Mouse (Mus musculus) frontal cortex, adult (tissue): ENCODE results near the gene Tfap2e.

ENCODE experiments used
- ATAC-seq: cut with Nextera tagmentation; 2 replicates; pipeline ENCODE4 v1.9.2; 2017; ENCODE audit warnings: mild to moderate bottlenecking, moderate library complexity, mixed read lengths; ENCODE audit not compliant: low TSS enrichment

Gene Tfap2e

DNA sequence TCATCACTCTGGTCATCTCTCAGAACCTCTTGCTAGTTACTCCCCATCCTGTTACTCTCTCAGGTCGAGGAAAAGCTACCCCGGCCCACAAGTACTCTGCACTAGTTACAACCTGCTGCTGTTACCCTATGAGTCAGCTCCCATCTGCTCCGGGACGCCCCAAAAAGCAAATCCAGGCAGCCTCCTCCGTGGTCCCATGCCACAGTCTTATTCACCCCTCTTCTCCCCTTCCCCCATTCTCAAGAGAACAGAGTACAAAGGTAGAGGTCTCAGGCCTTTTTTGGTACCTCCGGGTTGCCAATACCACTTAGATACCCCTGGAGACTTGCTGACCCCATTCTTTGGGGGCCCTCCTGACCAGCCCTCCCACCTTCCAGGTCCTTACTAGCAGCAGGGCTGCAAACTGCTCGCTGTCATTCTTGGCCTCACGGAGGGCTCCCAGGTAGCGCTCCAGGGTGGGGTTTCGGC is 15.6 kb upstream of the Tfap2e start:
- ATAC-seq, result no peak

DNA sequence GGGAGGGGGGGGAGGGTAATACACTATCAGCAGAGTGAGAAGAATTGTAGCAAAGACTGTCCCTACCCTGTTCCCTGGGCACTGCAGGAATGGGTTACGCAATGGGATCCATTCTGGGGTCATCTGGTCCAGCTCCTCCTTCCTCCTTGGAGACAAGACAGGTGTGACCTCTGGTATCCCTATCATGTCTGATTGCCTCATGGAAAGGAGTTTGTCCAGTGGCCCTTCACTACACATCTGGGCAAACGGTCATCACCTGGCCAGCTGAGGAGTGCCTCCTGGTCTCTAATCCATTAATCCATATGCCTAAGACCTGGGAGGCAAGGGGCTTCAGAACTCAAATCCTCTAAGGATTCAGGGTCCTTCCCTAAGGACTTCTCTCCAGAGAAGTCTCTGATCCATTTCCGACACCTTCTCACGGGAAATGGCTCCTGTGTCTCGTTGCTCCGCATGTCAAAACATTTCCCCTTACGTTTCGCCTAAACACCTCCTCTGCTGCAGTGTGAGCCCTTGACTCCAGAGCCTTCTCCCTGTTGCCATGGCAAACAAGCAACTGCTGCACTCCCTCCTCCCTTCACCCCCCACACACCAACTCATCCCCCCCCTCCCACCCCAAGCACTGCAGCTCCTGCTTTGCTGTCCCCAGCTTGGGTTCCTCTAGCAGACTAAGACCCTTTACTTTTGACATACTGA is 15.0 kb upstream of the Tfap2e start:
- ATAC-seq, result no peak

- no peak for ATAC-seq
Measured at GRCm38 (mm10) chr4:126750046-126750683, 14.1 kb upstream of the Tfap2e start.

DNA sequence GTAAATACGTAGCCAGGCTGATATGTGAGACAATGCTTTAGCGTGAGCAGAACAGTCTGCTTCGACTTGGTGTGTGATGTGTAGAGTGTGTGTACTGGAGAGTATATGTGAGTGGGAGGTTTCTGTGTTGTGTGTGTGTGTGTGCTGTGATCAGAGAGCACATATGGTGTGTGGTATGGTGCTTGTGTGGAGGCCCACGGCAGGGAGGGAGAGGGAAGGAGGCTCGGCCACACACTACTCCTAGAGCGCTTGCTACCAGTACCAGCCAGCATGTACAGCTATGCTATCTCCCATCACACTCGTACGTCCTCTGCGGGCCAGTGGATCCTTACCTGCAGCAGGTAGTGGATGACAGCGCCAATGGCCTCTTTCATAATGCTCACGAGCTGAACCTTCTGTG is 13.5 kb upstream of the Tfap2e start:
- peak; percentile 28; the same call in 1 of the 2 replicates for ATAC-seq

GRCm38 (mm10) chr4:126748381-126748780 is 12.3 kb upstream of the Tfap2e start:
- no peak for ATAC-seq

- ATAC-seq, result no peak
Measured at GRCm38 (mm10) chr4:126746194-126746840, 10.3 kb upstream of the Tfap2e start.

DNA sequence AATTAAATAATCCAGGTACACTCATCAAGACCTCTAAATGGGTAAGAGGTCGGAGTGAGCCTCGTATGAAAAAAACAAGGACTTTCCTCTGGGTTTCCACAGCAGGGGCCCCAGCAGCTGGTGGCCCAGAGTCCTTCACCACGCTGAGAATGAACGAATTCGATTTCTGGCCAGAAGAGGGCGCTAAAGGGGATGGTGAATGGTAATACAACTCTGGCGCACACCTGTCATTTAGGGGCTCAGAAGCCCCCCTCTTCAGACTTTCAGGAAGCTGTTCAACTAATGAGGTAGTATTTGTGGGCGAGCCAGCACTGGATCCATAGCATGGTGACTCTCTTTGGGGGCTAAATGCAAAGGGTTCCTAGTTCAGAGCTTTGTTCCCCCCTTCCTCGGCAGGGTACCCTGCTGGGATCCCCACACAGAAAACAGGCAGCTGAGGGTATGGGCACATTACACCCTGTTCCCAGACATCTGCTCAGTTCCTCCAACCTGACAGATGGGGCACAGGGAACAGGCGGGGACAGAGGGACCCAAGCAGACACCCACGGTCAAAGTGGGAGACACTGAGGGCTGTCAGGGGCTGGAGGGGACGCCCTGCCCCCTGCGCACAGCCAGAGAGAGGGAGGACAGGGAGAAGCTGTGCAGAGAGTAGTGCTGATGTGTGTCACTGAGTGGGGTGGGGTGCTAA is 9.6 kb upstream of the Tfap2e start:
- no peak for ATAC-seq

DNA sequence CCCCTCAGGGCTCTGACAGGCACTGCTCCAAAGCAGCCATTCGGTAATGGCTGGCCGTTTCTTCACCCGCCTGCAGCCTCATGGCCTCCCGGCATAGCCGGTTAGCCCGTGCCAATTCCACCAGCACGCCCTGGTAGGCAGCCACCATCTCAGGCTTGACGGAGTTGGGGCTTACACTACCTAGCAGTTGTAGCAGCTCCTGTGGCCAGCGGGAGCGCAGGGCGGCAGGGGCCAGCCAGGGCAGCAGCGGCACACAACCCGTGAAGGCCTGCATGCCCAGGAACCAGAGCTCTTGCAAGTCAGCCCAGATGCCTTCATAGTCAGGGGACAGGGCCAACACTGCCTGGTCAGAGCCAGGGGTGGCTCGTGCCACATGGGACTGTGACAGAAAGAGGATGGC is 8.8 kb upstream of the Tfap2e start:
- ATAC-seq, result no peak

DNA sequence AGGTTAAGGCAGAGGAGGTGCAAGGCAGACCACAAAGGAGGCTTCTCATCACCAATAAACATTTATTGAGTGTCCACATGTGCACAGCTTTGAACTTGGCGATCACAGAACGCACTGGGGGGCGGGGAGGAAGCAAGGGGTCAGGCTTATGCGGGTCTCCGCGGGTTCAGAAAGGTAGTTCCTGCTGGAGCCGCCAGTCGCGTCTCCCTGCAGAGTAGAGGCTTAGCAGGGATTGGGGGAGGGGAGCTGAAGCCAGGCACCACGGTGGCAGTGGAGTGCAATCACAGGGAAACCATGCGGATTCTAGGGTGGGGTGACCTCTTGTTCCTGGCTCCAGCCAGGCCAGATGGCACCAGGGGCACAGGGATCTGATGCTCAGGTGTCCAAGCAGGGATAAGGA is 7.7 kb upstream of the Tfap2e start:
- no peak for ATAC-seq

DNA sequence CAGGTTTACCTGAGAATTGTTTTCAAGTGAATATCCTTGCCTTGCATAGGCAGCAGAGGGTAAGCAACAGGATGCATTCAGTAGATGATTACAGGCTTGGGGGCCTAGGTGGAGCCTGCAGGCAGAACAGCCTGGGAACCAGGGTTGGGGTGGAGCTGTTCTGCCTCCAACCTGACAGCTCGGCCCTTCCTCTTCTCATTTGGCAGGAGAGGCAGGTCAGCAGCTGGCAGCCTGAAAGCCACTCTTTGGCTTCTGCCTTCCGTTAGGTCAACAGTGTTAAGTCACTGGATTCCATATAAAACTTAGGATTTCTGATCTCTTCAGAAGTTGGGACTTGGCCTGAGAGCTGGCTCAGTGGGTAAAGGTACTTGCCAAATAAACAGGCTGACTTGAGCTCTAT is 6.9 kb upstream of the Tfap2e start:
- no peak for ATAC-seq

DNA sequence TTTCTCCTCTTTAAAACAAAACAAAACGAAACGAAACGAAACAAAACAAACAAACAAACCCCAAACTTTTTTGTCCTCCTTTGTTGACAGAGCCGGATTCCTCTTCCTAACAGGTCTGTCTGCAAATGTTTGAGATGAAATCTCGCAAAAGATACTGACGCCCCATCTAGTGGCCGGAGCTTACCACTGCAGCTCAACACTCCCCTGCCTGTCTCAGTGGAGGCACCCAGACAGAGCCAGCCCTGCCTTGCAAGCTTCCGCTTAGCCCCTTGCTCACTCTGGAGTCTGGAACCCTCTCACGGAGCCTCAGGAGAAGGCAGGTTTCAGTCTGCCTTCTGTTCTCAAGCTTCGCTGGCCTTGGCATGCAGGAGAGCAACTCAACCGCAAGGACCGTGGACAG is 5.4 kb upstream of the Tfap2e start:
- ATAC-seq, result peak; percentile 75

GRCm38 (mm10) chr4:126739966-126740676 is 4.1 kb upstream of the Tfap2e start:
- no peak for ATAC-seq

DNA sequence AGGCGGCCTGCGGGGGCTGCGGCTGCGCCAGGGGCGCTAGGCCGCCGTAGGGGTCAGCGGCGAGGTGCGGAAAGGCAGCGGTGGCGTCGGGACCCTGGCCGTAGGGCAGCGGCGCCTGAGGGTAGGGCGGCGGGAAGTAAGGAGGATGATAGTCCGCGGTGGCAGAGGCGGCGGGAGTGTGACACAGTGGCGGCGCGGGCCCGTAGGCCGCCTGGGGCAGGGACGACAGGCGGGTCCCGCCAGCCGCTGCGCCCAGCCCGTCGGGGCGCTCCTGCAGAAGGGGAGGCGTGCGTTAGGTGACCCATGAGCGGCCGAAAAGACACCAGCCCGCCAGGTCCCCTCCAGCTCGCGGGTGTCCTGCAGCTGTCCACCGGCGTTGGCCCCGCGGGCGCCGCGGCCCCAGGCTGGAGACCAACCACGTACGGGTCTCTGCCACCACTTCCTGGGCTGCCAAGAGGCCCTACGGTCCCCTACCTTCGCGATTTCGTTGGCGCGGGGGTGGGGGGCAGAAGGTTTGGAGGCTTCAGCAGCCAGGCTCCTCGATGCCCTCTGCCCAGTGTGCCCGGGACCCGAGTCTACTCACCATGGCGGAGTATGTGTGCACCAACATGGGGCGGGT is 549 bp downstream of the Tfap2e start:
- ATAC-seq, result no peak

GRCm38 (mm10) chr4:126734700-126735381 is 1.2 kb downstream of the Tfap2e start:
- no peak for ATAC-seq

GRCm38 (mm10) chr4:126734001-126734603 is 1.9 kb downstream of the Tfap2e start:
- no peak for ATAC-seq

- ATAC-seq, result no peak
Measured at GRCm38 (mm10) chr4:126732531-126733380, 3.3 kb downstream of the Tfap2e start.

DNA sequence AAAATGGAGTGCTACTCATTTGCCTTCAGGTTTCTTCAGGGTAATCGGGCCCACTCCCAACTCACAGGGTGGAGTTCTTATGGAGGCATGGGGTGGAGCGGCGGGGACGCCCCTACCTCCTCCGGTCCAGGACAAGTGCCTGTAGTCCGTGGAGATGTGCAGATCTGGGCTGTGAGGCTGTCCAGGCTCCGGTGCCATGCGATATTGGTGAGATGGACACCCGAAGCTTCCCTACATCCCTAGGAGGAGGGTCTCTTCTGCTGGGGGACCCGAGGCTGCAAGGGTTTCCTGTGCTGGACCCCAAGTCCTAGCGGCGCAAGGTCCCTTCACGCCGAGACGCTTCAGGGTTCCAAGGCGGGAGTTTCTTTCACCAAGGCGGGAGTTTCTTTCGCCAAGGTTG is 3.9 kb downstream of the Tfap2e start:
- ATAC-seq, result no peak

DNA sequence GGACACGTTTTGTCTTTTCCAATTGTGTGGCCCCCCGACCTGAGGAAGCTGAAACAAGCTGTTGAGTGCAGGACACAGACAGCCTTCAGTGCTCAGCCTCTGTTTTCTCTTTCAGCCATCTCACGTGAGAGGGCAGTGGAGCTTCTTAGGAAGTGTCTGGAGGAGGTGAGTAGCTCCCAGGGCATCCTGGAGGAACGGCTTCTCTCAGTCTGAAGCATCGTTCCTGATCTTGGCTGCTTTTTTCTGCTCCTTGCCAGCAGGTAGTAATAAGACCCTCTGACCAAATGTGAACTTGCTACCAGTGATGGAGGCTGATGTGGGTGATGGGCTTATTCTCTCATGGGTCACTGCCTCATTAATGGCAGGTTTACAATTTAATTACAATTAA is 28.6 kb downstream of the Tfap2e start:
- ATAC-seq, result no peak

- no peak for ATAC-seq
Measured at GRCm38 (mm10) chr4:126706630-126707438, 29.2 kb downstream of the Tfap2e start.
